Mouse (Mus musculus) megakaryocyte, embryonic 14.5 days (primary cell): ENCODE measurements around the gene Hpd. TPM values are rescaled to one million over a fixed set of nuclear protein-coding genes. Genes with fewer than 3 reads are reported as not detected.
A peak's percentile ranks its signal among the peaks of the same experiment; 100 is the strongest.
"Not testable (repeated sequence)": the region's sequence is repeated elsewhere in the genome, so short reads cannot be mapped to it uniquely, and the experiment has no call there.

Experiments
- H3K27me3 ChIP-seq: replicated peaks from 2 replicates; pipeline ENCODE3; 2012; ENCODE audit warnings: inconsistent platforms
- H3K36me3 ChIP-seq: replicated peaks from 2 replicates; pipeline ENCODE3; 2012; ENCODE audit warnings: low read length, inconsistent platforms, mixed read lengths
- H3K4me1 ChIP-seq: 2 replicates; pipeline ENCODE4 v1.6.1; 2012; ENCODE audit warnings: inconsistent platforms
- H3K4me3 ChIP-seq: replicated peaks from 2 replicates; pipeline ENCODE3; 2012; ENCODE audit warnings: moderate library complexity, mild to moderate bottlenecking, inconsistent platforms
- H3K9me3 ChIP-seq: 2 replicates; pipeline ENCODE4 v1.6.1; 2012; ENCODE audit warnings: inconsistent platforms
- FLI1 ChIP-seq: IDR thresholded peaks from 2 replicates; pipeline ENCODE4 v1.6.1; 2012; ENCODE audit warnings: low read length, inconsistent platforms, mixed read lengths
- GATA1 ChIP-seq: IDR thresholded peaks from 3 replicates; pipeline ENCODE4 v1.6.1; 2012; ENCODE audit warnings: mixed read lengths, low read length, inconsistent platforms, borderline replicate concordance
- polyA plus RNA-seq: library from polyadenylated mRNA; stranded (reverse); fragments of >175 nt; gene quantifications from 2 replicates; pipeline ENCODE4 v1.2.3, GENCODE M21; 2012; ENCODE audit warnings: low replicate concordance; ENCODE audit not compliant: insufficient read depth

Gene Hpd
- not detected in 2 replicates for polyA plus RNA-seq

DNA sequence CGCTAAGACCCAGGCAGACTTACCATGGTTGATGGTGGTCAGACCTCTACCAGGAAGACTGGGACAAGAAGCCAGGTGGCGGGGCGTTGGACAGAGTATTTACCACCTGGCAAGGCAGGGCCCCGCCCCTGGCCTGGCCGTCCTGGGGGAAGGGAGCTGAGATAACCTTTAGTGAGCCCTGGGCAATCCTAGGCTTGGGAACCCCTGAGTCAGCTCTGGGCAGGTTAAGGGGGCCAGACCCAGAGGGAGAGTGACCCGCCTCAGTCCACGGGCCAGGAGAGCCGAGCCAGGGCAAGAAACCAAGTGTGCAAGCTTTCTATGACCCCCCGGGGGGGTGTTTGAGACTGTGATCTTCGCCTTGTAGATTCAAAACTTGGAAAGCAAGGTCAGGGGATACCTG, at the start of gene Hpd:
Gene Hpd (minus strand): TSS at position 77 of the 400 bp plus-strand sequence.
- no peak for TF ChIP-seq GATA1
- TF ChIP-seq FLI1 = no peak
- H3K9me3 ChIP-seq = peaks cover 14% of the 10 kb centered on the region
- H3K36me3 ChIP-seq = no peaks in the 10 kb centered on the region
- no peak within 1 kb of the TSS for H3K4me3 ChIP-seq
- H3K4me1 ChIP-seq = no peaks in the 10 kb centered on the region
- H3K27me3 ChIP-seq = peaks cover 59% of the 10 kb centered on the region

DNA sequence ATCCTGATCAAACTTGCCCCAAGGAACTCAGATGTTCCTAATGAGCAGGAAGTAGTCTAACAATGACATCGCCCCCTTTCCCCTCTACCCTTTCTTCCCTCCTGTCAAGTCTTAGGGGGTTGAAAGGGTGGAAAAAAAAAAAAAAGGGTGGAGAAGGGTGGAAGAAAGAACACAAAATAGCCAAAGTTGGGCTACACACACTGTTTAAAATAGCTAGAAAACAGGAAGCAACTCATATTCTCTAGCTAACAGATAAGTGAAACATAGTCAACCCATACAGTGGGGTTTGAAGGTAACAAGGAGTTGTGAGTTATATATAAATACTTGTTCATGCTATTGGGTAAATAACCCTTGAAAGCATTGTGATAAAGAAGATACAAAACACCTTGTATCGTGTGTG, 49.7 kb upstream of the Hpd start:
- TF ChIP-seq GATA1 (no peak), FLI1 (no peak)
- H3K9me3 ChIP-seq = no peaks in the 10 kb centered on the region
- H3K4me1 ChIP-seq = peaks cover 48% of the 10 kb centered on the region
- no peaks in the 10 kb centered on the region for H3K27me3 ChIP-seq
- peaks cover 50% of the 10 kb centered on the region for H3K36me3 ChIP-seq
- no peak overlapping the region for H3K4me3 ChIP-seq

DNA sequence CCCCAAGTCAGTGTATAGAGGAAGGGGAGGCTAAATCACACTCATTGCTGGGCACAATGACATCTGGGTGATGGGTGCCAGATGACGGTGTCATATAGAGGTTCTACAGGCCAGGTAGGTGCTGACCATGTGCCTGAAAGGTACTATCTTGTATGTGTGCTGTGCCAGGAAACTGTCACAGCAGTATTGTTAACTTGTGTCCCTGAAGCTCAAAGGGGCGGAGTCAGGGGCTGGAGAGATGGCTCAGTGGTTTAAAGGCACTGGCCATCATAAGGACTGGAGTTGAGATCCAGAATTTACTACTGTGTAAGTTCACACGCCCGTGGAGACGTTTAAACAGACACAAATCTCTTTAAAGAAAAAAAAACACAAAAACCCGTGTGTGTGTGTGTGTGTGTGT, 46.8 kb upstream of the Hpd start:
- Histone ChIP-seq H3K4me3 (peak overlapping the region; percentile 83), H3K9me3 (no peaks in the 10 kb centered on the region)
- TF ChIP-seq FLI1 = no peak
- no peak for TF ChIP-seq GATA1

DNA sequence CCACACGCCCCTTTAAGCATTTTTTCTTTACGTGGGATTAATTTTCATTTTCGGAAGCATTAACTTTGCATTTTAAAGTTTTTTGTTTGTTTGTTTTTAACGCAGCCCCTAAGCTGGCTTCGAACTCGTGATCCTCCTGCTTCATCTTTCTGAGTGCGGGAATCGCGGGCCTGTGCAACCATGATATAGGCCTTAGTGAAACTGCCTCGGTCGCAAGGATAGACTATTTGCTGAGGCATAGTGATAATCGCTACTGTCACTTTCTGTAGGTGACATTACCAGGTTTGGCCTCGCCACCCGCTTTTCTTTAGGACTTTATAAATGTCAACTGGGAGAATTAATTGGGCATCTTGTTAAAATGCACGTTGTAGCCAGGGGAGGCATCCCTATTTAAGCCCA, 46.0 kb upstream of the Hpd start:
- Histone ChIP-seq H3K36me3 (peaks cover 15% of the 10 kb centered on the region), H3K9me3 (no peaks in the 10 kb centered on the region), H3K4me1 (peaks cover 46% of the 10 kb centered on the region), H3K27me3 (no peaks in the 10 kb centered on the region), H3K4me3 (peak overlapping the region; percentile 97)
- TF ChIP-seq GATA1 (no peak), FLI1 (no peak)

More for the DNA sequence above, 46.8 kb upstream of the Hpd start:
- Histone ChIP-seq H3K27me3 (no peaks in the 10 kb centered on the region), H3K36me3 (peaks cover 21% of the 10 kb centered on the region), H3K4me1 (peaks cover 48% of the 10 kb centered on the region)

DNA sequence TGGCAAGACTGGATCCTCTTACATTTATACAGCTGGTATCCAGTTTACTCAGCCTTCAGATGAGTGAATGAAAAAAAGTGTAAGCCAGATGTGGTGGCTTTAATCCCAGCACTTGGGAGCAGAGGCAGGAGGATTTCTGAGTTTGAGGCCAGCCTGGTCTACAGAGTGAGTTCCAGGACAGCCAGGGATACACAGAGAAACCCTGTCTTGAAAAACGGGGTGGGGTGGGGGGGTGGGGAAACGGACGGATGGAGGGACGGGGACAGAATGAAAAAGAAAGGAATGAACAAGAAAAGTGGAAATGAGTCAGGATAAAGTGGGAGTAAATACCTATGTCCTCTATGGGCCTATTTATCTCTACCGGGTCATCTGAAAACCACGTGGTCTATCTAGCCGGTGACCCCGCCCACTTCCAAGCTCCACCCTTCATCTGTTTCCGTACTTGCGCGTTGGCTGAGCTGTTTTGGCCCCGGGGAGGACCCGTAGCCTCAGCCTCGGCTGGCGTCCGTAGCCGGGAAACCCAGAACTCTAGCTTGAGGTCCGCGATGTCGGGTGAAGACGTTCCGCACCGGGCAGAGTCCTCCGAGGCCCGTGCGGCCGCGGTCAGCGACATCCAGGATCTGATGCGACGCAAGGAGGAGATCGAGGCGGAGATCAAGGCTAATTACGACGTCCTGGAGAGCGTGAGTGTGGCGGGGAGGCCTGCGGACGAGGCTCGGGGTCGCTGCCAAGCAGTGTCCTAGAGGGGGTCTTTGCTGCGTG, 45.4 kb upstream of the Hpd start:
- Histone ChIP-seq H3K27me3 (no peaks in the 10 kb centered on the region), H3K4me3 (peak overlapping the region; percentile 97), H3K9me3 (no peaks in the 10 kb centered on the region), H3K4me1 (peaks cover 43% of the 10 kb centered on the region), H3K36me3 (peaks cover 9% of the 10 kb centered on the region)
- TF ChIP-seq FLI1 (no peak), GATA1 (peak; percentile 32; the same call in 1 of the 3 replicates)

DNA sequence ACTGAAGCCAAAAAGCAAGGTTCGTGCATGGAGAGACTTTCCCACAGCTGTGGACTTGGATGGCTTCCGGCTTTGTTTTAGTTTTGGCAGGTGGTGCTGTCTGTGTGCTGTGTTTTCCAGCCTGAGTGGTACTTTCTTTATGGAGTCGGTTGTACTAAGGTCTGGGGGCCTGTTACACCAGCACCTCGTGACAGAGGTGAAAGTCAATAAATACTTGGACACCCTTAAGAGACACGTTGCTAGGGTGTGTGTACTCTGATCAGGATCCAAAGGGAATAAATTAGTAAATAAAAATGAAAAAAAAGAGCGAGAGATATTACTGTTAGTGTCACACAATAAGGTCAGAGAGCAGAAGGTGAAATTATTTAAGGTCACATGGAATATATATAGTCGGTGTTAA, 44.3 kb upstream of the Hpd start:
- no peak for TF ChIP-seq FLI1
- TF ChIP-seq GATA1 = no peak
- H3K27me3 ChIP-seq = no peaks in the 10 kb centered on the region
- peaks cover 4% of the 10 kb centered on the region for H3K36me3 ChIP-seq
- no peak overlapping the region for H3K4me3 ChIP-seq
- no peaks in the 10 kb centered on the region for H3K9me3 ChIP-seq
- H3K4me1 ChIP-seq = peaks cover 32% of the 10 kb centered on the region

DNA sequence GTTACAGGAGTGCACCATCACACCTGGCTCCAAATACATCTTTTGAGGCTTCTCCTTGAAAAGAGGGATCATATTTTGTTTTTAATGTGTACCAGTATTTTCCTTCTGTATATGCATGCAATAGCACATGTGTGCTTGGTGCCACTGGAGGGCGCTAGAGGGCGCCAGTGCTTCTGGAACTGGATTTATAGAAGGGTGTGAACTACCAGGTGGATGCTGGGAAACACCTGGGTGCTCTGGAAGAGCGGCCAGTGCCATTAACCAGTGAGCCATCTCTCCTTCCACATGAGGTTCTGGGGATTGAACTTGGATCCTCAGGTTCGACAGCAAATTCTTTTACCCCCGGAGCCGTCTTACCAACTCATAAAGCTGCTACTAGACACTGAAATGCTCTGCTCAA, 41.3 kb upstream of the Hpd start:
- H3K36me3 ChIP-seq, H3K4me1 ChIP-seq, H3K9me3 ChIP-seq, H3K4me3 ChIP-seq, H3K27me3 ChIP-seq: not testable (repeated sequence)

DNA sequence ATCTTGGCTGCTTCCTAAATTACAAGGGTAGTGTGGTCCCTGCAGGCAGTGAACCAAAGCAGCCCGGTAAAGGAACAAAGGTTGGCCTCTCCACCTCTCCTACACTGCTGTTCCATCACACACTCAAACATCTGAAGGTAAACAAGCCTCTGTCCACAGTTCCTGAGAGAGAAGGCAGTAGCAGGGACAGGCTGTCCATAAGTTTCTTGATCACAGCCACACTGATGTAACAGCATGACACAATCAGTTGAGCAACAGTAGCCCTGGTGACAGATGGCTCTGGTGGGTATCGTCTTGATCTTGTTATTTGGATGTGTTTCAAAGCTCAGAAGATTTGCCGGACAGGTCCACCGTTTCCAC, 40.5 kb upstream of the Hpd start:
- no peaks in the 10 kb centered on the region for H3K36me3 ChIP-seq
- no peak for TF ChIP-seq FLI1
- no peak for TF ChIP-seq GATA1
- no peaks in the 10 kb centered on the region for H3K27me3 ChIP-seq
- no peak overlapping the region for H3K4me3 ChIP-seq
- peaks cover 8% of the 10 kb centered on the region; the same call in 1 of the 2 replicates for H3K9me3 ChIP-seq
- H3K4me1 ChIP-seq = peaks cover 3% of the 10 kb centered on the region

DNA sequence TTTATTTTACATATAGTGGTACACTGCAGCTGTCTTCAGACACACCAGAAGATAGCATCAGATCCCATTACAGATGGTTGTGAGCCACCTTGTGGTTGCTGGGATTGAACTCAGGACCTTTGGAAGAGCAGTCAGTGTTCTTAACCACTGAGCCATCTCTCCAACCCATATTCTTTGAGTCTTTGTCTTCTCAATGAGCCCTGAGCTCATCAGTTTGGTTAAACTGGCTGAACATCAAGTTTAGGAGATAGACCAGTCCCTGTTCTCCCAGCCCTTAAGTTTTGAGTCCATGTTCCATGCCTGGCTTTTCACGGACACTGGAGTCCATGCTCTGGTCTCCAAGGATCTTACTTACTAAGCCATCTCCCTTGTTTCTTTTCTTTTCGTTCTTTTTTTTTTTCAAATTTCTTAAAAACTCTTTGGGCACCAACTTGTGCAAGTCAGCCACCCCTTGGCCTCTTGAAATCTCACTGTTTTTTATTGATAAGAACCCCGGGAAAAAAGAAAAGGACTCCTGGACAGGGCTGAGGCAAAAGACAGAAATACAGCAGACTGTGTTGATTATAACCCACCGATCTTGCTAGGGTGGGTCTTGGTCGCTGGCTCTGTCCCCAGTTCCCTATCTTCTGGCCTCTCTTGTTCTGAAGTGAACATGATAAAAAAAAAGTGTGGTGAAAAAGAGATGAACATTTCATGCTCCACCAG, 40.0 kb upstream of the Hpd start:
- H3K4me1 ChIP-seq, H3K4me3 ChIP-seq, H3K36me3 ChIP-seq, H3K9me3 ChIP-seq, H3K27me3 ChIP-seq: not testable (repeated sequence)

DNA sequence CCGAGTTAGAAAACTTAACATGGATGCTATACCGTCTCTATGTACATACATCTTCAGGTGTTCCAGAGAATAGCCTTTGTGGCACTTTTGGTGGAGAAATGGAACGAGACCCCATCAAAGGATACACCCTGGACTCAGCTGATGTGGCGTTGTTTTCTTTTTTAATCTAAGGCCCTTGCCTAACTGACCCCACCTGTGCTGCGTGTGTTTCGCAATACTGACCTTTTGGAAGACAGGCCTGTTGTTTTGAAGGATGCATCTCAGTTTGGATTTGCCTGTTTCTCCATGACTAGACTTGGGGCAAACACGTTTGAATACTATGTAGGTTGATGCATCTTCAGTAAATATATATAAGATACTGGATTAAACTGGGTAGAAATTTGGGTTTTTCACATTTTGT, 21.1 kb upstream of the Hpd start:
- H3K4me3 ChIP-seq, H3K4me1 ChIP-seq, H3K27me3 ChIP-seq, H3K36me3 ChIP-seq, H3K9me3 ChIP-seq: not testable (repeated sequence)

DNA sequence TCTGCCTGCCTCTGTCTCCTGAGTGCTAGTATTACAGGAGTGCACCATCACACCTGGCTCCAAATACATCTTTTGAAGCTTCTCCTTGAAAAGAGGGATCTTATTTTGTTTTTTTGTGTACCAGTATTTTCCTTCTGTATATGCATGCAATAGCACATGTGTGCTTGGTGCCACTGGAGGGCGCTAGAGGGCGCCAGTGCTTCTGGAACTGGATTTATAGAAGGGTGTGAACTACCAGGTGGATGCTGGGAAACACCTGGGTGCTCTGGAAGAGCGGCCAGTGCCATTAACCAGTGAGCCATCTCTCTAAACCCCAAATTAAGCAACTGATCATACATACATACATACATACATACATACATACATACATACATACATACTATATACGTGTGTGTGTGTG, 20.2 kb upstream of the Hpd start:
- H3K36me3 ChIP-seq, H3K4me3 ChIP-seq, H3K27me3 ChIP-seq, H3K4me1 ChIP-seq, H3K9me3 ChIP-seq: not testable (repeated sequence)
